Mouse (Mus musculus) regulatory T cell (primary cell): ENCODE results near the gene Cacna2d3.

Experiments used
- in situ Hi-C: fragments of 300-600 bp; cut with MboI, MseI; formaldehyde crosslinking; loops from one replicate; pipeline ENCODE4 v1.15.1; 2025; ENCODE audit warnings: high pct_unique_total_duplicates

The Cacna2d3 gene

GRCm38 (mm10) chr14:29721488-29722385 is at the start of gene Cacna2d3:
Gene Cacna2d3 (minus strand): TSS chr14:29721864.
- in situ Hi-C loops, result no loop called here

- in situ Hi-C loops, result no loop called here
These were observed 47.8 kb upstream of the Cacna2d3 start for GRCm38 (mm10) chr14:29769486-29769885.

- in situ Hi-C loops, result no loop called here
These were observed 31.2 kb upstream of the Cacna2d3 start for GRCm38 (mm10) chr14:29752876-29753275.

- in situ Hi-C loops, result no loop called here
These were observed 17.1 kb upstream of the Cacna2d3 start for GRCm38 (mm10) chr14:29738751-29739150.

DNA sequence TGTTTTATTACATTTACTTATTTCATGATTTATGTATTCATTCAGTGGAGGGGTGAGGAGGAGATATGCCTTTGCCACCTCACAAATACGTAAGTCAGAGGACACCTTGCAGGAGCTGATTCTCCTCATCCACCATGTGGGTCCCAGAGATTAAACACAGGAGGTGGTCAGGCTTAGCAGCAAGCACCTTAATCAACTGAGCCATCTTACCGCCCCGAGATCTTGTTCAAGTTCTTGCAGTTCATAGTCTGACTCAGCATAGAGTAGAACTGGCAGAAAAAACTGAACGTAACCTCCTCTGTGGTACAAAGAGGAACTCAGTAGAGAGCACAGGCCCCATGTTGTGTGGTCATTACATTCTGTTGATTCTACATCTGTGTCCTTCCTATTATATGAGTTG is 8.6 kb upstream of the Cacna2d3 start:
- in situ Hi-C loops, result no loop called here

- in situ Hi-C loops, result no loop called here
These were observed 7.3 kb upstream of the Cacna2d3 start for GRCm38 (mm10) chr14:29729009-29729408.

- in situ Hi-C loops, result no loop called here
These were observed 5.9 kb upstream of the Cacna2d3 start for GRCm38 (mm10) chr14:29727596-29727995.

- in situ Hi-C loops, result no loop called here
These were observed 1.6 kb upstream of the Cacna2d3 start for GRCm38 (mm10) chr14:29723267-29723666.

DNA sequence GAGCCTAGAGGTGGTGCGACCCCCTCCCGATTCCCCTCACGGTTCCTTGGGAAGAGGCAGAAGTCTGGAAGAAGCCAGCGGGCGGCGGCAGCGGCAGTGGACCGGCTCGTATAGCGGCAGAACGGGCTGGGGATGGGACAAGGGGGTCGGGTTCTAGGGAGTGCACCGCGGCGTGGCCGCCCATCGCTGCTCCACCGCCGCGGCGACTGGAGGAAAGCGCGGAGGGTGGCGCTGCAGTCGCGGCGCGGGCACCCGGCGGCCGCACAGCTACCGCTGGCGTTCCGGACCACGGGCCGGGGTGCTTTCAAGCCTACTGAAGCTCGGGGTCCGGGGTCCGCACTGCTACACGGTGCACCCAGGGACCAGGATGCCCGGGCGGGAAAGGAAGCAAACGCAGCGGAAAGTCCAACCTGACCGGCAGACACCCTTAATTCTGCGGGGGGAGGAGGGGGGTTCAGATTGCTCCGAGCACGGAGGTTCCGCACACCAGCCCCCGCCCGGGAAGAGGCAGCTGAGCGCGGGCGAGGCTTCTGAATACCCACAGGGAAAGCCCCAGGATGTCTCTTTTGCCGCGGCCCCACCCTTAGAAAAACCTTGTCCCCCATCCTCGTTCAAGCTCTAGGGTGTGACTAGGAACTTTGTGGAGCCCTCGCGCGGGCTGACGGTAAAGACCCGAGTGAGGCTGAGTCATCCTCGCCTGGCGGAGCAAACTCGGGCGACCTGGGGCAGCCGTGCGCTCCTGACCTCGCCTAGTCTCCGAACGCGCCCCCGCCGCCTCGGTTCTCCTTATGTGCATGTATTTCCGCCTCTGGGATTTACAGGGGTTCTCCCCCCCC is 940 bp upstream of the Cacna2d3 start:
- in situ Hi-C loops, result no loop called here

GRCm38 (mm10) chr14:29721131-29721487 is 555 bp downstream of the Cacna2d3 start:
- in situ Hi-C loops, result no loop called here

DNA sequence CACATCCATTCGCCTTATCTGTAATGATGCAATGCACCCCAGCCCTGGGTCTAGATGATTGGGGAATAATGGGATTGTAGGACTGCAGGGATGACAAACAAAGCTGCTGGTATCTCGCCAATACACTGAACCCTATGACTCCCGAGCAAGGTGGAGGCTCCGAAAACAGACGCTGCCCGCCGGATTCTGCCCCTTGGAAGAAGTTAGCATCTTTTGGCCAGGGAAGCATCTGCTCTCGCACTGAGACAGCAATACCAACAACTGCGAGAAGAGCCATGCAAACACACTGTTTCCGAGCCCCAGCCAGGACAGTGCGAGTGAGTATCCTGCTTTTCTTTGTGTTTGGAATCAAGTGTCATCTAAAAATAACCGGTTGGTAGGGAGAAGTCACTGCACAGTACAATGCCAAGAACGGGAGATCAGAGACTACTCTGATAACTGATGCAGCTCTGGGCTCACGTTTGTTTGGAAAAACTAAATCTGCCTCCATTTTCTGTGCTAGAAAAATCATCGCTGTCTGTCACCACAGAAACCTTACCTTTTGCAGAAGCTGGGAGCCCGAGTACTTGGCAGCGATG is 1.2 kb downstream of the Cacna2d3 start:
- in situ Hi-C loops, result no loop called here

- in situ Hi-C loops, result no loop called here
These were observed 9.0 kb downstream of the Cacna2d3 start for GRCm38 (mm10) chr14:29712621-29713020.

DNA sequence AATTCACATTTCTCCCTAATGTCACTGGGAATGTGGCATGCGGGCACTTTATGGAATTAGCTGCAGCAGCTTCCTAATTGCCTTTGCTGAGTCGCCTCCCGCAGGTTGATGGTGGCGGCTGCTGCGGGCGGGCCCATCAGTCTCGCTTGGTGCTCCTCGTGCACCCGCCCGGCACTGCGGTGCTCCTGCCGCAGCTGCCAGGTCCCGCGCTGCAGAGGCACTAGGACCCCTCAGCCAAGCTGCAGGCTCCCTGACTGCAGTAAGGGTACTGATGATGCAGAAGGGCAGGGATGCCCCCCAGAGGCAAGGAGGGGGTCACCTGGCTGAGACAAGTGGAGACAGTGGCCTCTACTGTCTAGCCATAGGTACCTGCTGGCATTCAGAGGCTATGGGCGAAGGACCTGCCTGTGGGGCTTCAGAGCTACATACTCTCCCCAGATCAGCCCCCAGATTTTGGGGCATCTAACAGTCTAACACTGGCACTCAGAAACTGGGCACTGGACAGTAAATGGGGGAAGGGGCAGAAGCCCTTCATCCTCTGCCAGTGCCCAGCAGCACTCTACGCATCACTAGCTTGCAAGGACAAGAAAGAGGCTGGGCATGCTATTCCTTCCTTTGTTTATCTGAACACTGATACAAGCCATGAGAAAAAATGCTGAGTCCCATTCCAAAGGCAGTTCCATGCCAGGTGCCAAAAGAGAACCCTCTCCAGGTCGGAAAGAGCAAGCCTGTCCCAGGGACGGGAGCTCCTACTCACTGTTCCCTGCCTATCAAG is 13.9 kb downstream of the Cacna2d3 start:
- in situ Hi-C loops, result no loop called here

DNA sequence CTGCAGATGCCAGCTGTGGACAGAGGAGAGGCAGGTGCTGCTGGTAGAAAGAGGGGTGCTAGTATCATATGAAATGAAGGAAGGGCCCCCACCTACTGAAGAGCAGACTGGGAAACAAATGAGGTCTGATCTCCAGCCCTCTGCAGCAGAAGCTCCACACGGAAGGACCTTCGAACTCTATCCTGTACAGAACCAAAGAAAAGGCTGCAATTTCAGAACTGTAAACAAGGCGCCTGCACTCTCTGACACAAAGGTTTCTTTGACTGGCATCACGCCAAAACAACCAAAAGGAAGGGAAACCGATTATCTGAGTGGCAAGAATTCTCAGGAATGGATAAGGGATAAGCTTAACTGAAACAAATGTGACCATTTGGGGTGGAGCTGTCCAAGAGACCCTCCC is 18.9 kb downstream of the Cacna2d3 start:
- in situ Hi-C loops, result no loop called here

- in situ Hi-C loops, result no loop called here
These were observed 25.5 kb downstream of the Cacna2d3 start for GRCm38 (mm10) chr14:29696131-29696530.

DNA sequence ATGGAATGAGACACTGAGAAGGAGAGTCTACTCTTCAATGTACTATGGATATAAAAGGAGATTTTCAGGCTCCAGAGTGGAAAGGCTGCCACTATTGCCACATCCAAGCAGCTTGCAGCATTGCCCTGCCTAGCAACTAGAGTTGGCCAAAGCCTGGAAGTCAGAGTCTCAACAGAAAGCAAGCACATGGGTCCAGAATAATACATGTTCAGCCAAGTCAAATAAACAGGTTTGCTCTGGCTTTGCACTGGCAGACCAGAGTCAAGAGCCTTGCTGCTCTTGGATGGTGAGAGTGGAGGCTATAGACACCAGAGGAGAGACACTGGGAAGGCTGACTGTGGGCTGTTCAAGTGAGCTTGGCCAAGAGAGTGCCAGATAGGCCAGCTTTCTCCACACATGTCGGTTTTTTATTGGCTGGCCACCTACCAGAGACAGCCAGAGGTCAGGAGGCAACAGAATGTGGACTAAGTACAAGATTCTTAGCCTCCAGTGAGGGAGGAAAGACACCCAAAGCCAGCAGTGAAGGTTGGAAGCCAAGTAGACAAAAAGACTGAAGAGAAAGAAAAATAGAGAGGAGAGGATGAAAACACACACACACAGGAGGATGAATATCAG is 49.1 kb downstream of the Cacna2d3 start:
- in situ Hi-C loops, result no loop called here

GRCm38 (mm10) chr14:29669826-29670225 is 51.8 kb downstream of the Cacna2d3 start:
- in situ Hi-C loops, result no loop called here

- in situ Hi-C loops, result no loop called here
These were observed 64.7 kb downstream of the Cacna2d3 start for GRCm38 (mm10) chr14:29657006-29657405.

DNA sequence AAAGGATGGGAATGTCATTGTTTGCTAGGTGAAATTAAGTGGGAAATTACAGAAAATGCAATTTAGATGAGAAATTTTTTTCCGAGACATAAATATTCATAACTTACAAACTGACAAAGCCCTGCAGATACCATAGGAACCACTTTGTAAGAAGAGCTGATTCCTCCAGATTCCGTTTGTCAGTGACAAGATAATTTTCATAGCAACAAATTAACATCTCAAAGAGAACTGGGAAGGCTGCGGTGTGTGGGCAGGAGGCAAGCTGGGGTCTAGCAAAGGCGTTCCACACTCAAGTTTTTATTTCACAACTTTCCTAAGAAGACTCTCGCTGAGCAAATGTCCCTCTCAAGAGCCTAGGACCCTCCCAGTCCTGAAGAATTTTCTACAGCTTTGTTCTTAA is 71.1 kb downstream of the Cacna2d3 start:
- in situ Hi-C loops, result no loop called here

DNA sequence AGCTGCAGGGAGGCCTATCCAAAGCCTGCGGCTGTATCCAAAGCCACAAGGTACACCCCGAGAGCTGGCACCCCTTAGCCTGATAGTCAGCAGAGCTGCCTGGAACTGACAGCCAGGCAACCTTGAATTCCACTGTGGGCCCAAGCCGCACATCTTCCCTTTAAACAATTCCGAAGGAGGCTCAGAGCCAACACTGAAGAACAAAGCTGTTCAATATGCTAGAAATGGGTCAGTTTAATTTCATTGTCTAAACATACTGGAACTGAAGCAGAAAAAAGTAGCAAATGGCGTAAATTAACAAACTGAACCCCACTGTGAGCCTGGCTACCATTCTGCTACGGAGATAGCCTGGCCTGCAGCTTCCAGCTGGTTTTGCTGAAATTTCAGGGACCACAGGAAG is 72.9 kb downstream of the Cacna2d3 start:
- in situ Hi-C loops, result no loop called here

DNA sequence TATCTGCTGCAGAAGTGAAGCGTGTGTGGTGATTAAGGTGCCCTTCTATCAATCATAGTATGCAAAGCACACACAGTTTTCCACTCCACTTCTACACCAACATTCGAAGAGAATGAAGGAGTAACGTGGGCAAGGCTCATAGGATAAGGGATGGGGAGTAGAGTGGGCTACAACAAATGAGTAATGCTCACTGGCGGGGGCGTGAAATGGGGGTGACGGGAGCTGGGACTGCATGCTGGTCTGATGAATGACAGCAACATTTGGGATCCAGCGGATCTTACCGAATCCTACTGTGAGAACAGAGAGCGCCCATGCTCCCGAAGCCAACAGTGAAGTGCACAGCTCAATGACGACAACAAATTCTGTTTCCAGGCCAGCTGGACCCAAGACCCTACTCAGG is 76.2 kb downstream of the Cacna2d3 start:
- in situ Hi-C loops, result no loop called here
